Mouse (Mus musculus) left cerebral cortex, adult 8-10 months (tissue): Measurements from ENCODE around the gene Pcyt1a. TPM values are rescaled to one million over a fixed set of nuclear protein-coding genes. Genes with fewer than 3 reads are reported as not detected.
"Not testable (repeated sequence)": the region's sequence is repeated elsewhere in the genome, so short reads cannot be mapped to it uniquely, and the experiment has no call there.

Source experiments
- DNase-seq, 2 experiments: peaks; one replicate each; pipeline ENCODE4 v3.0.0; 2022; ENCODE audit warnings: low spot score in 2 of 2
- total RNA-seq, 4 experiments: library from RNA; stranded (reverse); gene quantifications; 2 replicates each; pipeline ENCODE4 v1.2.4; 2022

Pcyt1a gene
- total RNA-seq, 4 experiments from 2014 or later = 40.0 to 46.7 (median 43.6) TPM

GRCm38 (mm10) chr16:32433138-32433537, 2.4 kb downstream of the Pcyt1a start:
- no peak for DNase-seq

DNA sequence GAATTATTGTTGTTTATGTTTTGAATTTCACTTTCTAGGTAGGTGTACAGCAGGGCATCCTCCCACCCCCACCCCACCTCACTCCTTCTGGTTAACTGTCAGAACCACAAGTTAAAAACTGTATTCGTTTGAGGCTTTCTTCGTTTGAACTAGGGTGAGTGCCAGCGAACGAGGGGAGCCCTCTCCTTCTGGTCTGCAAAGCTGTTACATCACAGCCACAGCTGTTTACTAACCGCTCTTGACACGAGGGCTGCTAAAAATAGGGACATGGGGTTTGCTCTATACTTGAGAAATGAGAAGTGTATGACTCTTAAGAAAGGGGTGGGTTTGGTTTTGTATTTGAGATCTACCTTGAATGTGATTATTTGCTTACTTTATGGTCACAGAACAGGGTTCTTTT, 3.3 kb downstream of the Pcyt1a start:
- no peak for DNase-seq

GRCm38 (mm10) chr16:32434691-32435090, 4.0 kb downstream of the Pcyt1a start:
- DNase-seq = no peak

GRCm38 (mm10) chr16:32436657-32437056, 5.9 kb downstream of the Pcyt1a start:
- DNase-seq = no peak

DNA sequence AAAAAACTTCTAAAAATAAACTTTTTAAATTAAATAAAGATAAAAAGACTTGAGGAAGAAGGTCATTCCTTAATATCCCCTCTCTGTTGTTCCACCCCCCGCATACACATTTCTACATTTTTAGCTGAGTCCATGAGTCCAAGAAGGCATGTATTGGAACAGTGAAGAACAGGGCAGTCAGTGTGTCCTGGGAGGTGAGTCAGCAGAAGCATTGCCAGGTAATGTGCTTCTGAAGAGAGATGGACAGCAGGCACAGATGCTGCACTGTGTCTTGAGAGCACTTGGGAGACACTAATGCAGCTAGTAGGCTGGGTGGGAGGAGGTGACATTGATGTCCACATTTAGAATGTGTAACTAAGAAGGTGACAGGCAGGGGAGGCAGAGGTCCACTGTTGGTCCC, 6.5 kb downstream of the Pcyt1a start:
- DNase-seq = no peak

- no peak for DNase-seq
These were observed 10.7 kb downstream of the Pcyt1a start for GRCm38 (mm10) chr16:32441432-32441831.

GRCm38 (mm10) chr16:32444615-32445014, 13.9 kb downstream of the Pcyt1a start:
- DNase-seq = not testable (repeated sequence)

GRCm38 (mm10) chr16:32445558-32445957, 14.8 kb downstream of the Pcyt1a start:
- DNase-seq = no peak

DNA sequence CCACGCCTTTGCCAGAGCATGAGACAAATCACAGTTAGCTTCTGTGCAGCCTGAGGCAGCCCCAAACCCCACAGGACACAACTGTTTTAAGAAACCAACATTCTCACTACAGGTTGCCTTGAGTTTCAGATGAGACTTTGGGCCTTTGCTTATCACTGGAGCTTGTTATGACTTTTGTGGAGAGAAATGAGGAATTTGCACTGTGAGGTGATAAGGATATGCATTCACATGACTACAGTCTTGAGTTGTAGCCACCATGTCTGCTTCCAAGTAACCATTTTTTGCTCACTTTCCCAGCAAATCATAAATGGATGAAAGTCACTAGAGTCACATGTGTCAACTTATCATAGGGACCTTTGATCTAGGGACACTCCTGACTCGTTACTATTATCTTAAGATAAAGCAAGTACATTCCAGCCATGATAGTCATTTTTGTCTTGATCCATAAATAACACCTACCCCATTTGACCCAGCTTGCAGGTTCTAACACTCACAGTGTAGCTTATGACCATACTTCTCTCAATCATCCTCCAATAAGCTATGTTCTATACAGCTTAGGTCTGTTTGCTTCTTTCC, 15.9 kb downstream of the Pcyt1a start:
- no peak for DNase-seq

DNA sequence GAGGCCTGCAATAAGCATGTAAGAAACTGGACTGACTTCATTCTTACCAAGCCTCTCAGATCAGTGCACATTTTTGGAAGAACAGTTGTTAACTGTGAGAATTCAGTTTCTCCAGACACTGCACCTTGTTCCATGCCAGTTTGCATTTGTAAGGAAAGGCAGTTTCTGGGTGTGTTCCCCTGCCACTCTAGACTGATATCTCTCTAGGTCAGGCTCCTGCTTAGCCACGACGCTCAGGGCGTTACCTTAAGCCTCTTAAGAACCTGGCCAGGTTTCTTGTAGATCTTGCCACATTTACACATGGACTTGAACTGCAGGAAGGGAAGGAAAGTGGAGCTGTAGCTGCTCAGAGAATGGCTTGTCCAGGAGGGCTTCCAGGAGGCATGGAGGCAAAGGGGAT, 18.9 kb downstream of the Pcyt1a start:
- no peak for DNase-seq

DNA sequence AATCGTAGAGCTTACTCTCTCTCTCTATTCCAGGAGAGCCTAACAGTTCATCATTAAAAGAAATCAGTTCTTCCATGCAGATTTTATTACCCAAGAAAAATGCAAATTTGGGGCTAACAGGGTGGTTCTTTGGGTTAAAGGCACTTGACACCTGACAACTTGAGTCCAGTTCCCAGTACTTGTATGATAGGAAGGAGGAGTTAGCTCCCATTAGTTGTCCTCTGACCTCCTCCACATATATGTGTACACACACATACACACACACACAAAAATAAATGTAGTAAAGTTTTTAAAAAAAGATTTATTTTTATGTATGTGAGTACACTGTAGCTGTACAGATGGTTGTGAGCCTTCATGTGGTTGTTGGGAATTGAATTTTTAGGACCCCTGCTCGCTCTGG, 19.4 kb downstream of the Pcyt1a start:
- DNase-seq = no peak

DNA sequence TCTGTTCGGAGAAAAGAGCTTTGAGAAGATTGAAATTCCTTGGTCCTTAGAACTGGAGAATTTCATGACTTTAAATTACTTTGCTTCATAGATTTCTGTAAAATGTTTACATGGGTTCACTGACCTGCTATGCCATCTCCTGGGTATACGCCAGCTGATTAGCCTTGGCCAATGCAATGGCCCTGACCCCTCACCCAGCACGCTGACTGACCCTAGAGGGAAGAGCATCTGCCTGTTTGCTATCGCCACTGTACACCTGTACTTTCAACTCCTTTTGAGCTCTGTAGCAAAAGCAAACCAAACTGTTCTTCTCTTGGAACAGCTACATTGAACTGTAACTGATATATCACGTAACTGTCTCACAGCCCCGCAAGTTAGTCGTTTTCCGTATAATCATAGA, 22.4 kb downstream of the Pcyt1a start:
- no peak for DNase-seq

DNA sequence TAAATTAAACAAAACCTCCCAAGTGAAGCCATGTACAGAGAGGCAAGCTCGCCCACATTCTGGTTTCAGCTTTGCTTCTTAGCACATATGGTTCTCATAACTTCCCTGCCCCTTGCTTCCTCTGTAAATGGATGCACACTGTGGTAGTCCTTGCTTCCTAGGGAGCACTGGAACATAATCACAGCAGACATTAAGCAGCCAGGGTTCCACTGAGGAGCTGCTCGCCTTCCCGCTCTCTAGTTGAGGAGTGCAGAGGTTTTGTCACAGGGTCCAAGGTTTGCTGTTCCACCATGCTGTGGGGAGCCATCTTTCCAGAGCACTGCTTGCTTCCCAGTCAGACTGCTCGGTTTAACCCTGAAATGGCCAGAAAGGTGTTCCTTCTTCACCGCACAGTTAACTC, 23.9 kb downstream of the Pcyt1a start:
- no peak for DNase-seq

DNA sequence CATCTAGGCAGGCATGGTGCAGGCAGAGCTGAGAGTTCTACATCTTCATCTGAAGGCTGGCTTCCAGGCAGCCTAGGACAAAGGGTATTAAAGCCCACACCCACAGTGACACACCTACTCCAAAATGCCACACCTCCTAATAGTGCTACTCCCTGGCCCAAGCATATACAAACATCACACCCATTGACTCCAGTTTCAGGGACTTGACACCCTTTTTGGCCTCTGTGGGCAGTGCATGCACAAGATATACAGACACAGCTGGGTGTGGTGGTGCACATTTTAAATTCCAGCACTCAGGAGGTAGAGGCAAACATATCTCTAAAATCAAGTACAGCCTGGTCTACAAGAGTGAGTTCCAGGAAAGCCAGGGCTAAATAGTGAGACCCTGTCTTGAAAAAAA, 25.4 kb downstream of the Pcyt1a start:
- DNase-seq = no peak

DNA sequence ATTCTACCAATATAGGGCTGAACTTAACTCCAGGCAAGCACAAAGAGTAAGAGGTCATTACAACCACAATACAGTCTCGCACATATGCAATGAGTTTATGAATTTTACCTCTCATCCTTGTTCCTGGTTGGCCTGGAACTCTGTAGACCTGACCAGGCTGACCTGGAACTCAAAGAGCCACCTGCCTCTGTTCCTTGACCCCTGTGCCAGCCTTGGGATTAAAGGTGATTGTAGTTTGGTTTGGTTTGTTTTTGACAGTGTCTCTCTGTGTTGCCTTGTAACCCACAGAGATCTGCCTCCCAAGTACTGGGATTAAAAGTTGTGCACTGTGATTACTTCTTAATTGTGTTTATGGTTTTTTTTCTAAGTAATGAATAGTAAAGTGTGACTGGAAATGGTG, 26.0 kb downstream of the Pcyt1a start:
- DNase-seq = no peak

DNA sequence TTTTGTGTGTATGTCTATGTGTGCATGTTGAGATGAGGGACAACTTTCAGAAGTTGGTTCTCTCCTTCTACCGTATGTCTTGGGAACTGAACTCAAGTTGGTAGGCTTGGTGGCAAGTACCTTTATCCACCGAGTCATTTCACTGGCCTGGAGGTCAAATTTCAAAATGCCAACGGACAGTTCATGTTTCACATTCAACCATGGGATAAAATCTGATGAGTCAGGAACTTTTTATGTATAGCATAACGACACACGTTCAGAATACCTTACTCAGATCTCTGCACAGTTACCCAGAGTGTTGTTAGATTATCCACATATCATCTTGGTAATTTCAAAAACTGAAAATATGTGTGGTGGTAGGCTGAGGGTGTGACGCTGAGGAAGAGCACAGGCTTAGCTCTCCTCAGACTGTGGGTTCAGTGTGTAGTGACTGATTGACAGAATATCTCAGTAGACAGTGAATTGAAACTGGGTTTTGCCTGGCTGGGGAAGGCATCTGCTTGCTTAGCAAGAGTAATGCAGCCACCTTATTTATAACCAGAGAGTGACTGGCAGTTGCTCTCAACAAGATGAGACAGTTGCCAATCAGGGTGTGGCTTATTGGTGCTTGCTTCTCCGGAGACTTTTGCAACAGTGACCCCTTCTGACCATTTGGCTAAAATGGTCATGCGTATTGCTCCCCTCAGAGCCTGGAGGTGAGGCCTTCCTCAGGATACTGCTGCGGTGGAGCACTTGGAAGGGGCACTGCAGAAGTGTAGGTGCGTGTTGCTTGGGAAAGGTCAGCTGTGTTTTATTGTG, 27.1 kb downstream of the Pcyt1a start:
- DNase-seq = no peak

- no peak for DNase-seq
These were observed 29.8 kb downstream of the Pcyt1a start for GRCm38 (mm10) chr16:32460518-32460917.

DNA sequence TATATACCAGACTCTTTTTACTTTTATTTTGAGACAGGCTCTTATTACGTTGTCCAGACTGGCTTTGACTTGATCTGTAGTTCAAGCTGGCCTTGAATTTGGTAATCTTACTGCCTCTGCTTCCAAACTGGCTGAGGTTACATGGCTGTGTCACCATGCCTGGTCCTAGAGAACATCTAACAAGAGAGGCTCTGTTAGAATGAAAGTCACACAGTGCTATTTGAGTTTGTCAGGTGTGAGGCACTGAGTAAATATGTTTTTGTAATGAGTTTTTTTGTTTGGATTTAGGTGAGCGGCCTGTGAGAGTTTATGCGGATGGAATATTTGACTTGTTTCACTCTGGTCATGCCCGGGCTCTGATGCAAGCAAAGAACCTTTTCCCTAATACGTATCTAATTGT, 31.0 kb downstream of the Pcyt1a start:
- DNase-seq = no peak

GRCm38 (mm10) chr16:32462950-32463349, 32.2 kb downstream of the Pcyt1a start:
- DNase-seq = no peak

- DNase-seq = no peak
These were observed 32.7 kb downstream of the Pcyt1a start for GRCm38 (mm10) chr16:32463426-32463825.

GRCm38 (mm10) chr16:32464908-32465307, 34.2 kb downstream of the Pcyt1a start:
- DNase-seq = no peak

GRCm38 (mm10) chr16:32468488-32468887, 37.8 kb downstream of the Pcyt1a start:
- no peak for DNase-seq

DNA sequence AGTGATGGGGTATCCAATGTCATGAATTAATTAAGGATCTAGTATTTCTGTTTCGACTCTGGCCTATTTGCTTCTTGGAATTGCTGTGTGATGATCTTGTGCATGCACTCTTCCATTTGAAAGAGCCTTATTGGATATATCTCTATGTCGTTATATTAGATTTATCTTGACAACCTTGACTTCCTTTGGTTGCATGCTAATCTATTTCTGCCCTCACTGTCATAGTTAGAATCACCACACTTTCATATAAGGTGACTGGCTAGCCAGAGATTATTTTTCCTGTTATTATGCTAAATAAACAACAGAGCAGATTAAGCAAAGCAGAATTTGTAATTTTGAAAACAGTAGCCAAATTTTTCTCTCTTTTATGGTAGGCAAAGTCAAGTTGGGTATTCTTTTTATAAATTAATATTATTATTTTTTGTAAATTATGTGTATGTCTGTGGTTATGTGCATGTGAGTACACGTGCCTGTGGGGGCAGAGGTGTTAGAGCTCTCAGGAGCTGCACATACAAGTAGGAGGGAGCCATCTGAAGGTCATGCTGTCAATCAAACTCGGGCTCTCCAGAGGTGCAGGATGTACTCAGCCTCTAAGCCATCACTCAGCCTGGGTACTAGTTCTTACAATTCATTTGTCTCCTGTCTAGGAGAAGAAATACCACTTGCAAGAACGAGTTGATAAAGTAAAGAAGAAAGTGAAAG, 38.8 kb downstream of the Pcyt1a start:
- DNase-seq = no peak
